Mouse (Mus musculus) adrenal gland, postnatal 25 days (tissue): ENCODE data around the gene Zc3h10. TPM values are rescaled to one million over a fixed set of nuclear protein-coding genes. Genes with fewer than 3 reads are reported as not detected.
"Not testable (repeated sequence)": the region's sequence is repeated elsewhere in the genome, so short reads cannot be mapped to it uniquely, and the experiment has no call there.

ENCODE experiments used
- DNase-seq: peaks from one replicate; pipeline ENCODE4 v3.0.0; 2021; ENCODE audit warnings: mixed read lengths
- total RNA-seq: library from RNA; stranded (reverse); gene quantifications from 2 replicates; pipeline ENCODE4 v1.2.3, GENCODE M21; 2021

Zc3h10 gene
- total RNA-seq, 1 experiment from 2014 or later, result 13.6 TPM

DNA sequence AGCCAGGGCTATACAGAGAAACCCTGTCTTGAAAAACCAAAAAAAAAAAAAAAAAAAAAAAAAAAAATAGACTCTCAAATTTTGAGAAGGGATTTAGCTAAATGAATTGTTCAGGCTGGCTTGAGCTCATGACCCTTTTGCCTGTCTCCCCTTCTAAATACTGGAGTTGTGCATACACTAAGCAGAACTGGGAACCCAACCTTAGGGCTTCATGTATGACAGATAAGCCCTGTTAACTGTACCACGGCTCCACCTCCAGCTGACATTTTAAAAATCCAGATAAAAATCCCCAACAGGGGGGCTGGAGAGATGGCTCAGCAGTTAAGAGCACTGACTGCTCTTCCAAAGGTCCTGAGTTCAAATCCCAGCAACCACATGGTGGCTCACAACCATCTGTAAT is 8.0 kb upstream of the Zc3h10 start:
- DNase-seq, result not testable (repeated sequence)

DNA sequence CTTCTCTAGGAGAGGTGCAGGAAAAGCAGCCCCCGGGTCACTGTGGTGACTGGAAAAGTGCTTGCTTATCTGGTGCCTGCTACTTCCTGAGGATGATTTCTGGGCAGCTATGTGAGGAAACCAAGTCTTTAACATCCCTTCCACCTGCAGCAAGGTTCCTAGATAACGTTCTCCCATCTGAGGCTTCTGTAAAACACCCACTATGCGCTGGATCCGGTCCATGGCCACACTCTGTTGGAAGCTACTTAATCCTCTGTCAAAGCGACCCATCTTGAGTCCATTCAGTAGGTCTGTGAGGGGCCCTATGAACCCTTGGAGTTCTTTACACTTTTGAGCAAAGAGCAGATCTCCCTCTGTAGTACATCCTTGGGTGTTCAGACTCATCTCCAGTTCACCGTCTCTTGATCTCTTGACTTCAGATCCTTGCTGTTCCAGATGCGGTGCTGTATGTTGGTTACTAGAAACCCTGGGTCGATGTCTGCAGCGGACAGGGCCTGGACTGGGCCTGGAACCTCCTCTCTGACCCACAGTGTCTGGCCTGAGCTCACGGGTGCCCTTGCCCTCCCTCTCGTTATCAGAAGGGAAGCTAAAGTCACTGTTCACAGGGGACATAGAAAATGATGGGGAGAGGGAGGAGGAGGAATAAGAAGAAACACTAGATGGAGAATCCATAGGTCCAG is 2.7 kb upstream of the Zc3h10 start:
- DNase-seq, result not testable (repeated sequence)

DNA sequence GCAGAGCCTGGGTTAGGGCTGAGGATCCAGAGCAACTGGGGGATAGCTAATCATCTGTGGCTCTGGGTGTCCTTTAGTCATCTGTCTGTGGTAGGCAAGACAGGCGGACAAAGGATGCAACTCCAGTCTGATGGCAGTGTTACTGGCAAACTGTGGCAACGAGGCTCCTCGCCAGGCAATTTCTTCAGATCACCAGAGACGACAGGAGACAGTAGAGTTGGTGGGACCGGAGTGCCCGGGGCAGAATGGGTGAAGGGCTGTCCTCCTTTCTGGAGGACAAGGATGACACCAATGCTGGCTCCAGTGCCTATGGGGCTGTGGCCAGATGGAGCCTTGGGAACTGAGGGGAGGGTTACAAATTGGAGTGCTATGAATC is 2.1 kb upstream of the Zc3h10 start:
- peak; percentile 8 for DNase-seq

DNA sequence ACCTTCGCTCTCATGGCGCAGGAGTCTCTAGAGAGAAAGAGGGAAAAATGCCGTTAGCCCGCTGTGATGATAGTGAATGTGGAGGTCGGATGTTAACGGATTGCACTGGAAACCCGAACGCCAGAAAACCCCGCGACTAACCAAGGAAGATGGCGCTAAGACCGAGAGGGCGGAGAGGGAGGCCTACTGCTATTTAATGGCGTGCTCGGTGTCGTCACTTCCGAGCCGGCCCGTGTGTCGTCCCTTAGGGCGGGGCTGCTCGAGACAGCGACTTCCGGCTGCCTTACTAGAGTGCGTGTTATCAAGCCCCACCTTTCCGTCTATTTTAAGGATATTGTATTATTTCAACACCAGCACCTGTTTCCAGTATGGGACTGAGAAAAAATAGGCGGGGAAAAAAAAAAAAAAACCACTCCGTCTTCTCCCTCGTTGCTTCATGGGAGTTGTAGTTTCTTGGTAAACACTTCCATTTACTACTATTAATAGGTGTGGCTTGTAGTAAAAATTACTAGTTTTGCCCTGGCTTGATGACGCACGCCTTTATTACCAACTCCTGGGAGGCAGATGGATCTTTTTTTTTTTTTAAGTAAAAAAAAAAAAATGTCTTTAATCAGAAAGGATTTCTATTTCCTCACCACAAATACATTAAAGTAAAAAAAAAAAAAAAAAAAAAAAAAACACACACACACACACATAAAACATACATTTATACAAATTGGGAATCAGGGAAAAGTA is 1.5 kb upstream of the Zc3h10 start, which contains the start of gene Rpl41:
TSS of gene Rpl41 (minus strand) at position 359 of the 735 bp plus-strand sequence.
- peak; percentile 87 for DNase-seq

DNA sequence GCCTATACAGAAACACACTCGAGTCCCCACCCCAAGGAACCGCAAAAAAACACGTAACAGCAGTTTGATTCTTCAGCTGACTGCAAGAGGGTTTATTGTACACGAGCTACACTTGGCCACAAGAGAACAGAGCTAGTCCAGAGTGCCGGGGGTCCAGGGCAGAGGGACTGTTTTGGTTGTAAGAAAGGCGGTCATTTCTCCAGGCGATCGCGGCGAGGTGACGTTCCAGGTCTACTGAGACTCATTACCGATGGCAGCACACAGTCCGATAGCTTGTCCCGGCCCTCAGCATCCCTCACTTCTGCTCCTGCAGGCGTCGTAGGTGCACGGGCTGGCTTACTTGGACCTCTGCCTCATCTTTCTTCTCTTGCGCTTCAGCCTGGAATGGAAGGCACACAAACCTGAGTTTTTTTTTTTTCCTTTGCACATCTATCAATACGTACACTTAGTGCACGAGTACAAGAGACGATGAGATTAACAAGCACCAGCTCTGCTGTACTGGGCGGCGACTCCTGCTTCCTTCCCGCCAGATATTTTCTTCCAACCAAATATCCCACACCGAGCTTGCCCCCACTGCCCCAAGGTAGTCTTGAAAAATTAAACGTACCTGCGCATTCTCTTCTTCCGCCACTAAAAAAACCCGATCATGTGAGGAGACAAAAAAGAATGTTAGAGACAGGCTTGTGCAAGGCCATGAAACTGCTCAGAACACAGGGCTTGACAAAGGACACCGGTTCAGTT is 647 bp upstream of the Zc3h10 start:
- not testable (repeated sequence) for DNase-seq

DNA sequence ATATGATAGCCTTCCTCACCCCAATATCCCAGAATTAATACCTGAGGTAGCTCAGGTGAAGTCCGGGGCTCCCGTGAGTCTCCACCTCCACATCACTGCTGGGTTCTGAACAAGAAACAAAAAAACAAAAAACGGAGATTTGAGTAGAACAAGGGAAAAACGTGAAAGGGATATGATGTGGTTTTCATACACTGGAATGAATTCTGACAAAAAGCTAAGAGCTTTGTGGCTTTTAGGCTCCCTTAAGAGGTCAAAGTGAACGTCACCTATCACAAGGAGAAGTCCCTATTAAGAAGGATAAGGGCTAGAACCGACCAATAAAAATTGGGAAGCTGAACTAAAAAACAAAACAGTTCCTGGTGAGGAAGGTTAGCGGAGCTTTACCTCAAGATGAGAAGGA is 787 bp downstream of the Zc3h10 start:
- DNase-seq, result no peak

DNA sequence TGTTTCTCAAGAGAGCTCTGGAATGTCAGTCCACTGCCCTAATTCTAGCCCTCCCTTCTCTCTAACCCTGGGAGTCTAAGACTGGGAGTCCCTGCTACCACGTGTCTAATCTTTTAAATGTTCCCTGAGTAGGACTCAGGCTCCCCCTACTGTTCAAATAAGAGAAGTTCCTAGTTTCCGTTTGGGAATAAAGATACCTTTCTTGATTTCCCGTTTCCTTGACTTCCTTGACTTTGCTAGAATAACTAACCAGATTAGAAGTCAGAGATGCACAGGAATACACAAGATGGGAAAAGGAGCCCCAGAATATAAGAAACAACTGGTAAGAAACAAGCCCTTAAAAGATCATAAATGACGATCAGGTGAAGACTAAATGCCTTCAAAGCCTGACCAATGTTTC is 1.2 kb downstream of the Zc3h10 start:
- DNase-seq, result no peak

DNA sequence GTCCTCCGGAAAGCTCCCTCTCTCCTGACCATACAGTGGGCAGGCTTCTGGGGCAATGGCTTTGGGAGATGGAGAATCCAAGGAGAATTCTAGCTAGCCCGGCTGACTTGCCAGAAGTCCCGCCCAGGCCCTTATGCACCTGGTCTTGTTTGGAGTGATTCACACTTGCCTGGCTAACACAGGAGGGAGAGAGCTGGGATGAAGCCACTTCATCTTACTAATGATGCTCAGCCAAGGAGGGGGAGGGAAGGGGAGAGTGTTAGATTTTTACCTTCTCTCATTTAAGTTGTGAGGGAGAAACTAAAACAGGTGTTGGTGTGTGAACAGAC is 2.0 kb downstream of the Zc3h10 start:
- DNase-seq, result no peak

DNA sequence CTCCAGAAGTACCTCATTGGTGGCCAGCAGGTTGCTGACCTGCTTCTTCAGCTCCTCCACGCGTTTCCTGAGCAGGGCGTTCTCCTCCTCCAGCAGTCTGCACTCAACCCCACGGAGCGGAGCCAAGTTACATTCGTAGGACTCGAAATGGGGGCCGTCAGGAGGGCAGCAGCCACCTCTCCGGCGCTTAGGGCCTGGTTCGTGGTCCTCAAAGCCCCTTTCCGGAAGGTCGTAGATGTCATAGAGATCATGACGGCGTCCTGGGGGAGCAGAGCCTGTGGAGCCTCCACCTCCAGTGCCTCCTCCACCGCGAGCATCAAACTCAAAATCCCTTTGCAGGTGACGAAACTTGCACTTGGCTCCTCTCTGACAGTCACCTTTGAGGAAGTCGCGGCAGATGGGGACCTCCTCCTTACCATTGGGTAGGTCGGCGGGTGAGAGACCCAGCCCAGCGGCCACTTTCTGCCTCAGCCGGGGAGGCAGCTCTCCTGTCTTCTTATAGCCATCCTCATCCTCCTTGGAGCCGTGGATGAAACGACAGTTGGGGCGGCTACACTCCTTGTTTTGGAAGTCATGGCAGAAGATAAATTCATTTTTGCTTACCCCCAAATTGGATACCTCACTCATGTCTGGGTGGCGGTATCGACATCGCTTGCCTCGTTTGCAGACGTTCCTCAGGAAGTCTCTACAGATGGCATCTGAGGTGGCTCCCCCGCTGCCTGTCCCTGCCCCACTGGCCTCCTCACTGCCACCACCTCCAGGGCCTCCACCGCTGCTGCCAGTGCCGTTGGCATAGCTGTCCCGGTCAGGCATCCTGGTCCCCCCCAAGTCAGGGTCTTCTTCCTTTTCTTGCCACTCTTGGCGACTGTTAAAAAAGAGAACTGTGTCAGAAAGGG is 2.7 kb downstream of the Zc3h10 start:
- DNase-seq, result no peak

DNA sequence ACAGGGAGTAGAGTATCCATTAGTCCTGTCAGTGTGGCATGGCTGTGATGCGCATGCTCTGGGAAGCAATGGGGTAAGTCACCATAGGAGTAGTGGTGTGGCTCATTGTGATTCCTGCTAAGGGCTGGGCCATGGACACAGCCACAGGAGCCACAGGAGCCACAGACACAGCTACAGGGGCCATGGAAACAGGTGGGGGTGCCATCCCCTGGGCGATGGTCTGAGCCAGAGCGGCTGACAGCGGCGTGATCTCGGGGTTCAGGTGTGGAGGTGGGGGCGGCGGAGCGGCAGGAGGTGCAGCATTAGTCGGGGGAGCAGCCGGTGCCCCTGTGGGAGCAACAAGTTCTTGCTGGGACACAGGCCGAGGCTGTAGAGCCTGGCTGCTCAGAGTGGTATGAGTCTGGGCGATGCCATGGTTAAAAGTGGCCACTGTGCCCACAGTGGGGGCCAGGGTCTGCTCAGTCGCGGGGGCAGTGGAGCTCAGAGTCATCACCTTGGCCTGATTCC is 3.4 kb downstream of the Zc3h10 start:
- no peak for DNase-seq

DNA sequence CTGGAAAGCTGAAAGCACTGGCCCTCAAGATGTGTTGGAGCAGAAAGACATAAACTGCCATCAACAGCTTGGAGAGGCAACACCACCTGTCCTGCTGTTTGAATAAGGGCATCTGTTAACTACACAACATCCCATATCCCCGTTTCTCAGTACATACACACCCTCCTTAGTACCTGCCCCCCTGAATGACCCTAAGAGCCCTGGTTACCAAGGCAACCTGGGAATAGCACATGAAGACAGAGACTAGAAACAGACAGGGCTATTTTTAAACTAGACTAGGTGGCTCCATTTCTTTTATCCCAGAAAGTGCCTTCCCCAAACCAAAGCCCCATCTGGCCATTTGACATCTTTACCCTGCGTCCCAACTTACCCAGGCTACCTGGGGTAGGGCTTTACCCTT is 4.5 kb downstream of the Zc3h10 start:
- DNase-seq, result no peak

DNA sequence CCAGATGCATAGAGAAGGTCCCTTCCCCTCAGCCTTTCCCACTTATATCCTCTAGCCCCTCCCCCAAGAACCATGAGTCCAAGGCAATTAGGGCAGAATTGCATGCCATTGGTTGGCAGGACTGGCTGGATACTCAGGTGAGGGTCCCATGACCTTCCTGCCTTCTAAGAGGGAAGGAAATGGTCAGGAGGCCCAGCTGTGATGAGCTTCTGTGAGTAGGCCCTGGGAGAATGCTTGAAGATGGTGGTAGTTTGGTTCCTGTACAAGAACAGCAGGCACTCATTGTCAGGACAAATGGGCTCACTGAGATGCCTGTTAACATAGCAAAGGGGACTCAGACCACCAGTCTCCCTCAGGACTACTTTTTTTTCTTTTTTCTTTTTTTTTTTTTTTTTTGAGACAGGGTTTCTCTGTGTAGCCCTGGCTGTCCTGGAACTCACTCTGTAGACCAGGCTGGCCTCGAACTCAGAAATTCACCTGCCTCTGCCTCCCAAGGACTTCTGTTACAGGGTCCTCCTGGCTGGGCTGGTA is 9.2 kb downstream of the Zc3h10 start:
- no peak for DNase-seq

DNA sequence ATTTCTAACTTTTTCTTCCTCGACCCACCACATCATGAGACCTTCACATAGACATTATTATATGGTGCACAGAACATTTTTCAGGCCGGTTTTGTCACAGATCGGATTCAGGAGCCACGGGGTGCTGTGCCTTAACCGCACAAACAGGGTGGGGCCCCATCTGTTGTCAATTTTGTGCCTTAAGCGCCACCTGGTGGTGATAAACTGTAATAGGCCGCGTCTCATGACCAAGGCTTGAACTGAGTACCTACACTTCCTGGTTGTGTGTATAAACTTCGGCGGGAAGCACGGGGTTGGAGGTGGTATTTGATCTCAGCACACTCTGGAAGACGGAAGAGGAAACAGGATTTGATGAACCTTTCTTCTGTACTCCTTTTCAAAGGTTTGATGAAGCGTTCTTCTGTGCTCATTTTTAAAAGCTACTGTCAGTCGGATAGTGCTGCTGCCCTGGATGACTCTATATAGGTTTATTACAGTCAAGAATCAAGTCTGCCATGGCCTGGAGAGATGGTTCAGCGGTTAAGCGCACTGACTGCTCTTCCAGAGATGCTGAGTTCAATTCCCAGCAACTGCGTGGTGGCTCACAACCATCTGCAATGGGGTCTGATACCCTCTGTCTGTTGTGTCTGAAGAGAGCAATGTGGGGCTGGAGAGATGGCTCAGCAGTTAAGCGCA is 11.2 kb downstream of the Zc3h10 start:
- peak; percentile 80 for DNase-seq

DNA sequence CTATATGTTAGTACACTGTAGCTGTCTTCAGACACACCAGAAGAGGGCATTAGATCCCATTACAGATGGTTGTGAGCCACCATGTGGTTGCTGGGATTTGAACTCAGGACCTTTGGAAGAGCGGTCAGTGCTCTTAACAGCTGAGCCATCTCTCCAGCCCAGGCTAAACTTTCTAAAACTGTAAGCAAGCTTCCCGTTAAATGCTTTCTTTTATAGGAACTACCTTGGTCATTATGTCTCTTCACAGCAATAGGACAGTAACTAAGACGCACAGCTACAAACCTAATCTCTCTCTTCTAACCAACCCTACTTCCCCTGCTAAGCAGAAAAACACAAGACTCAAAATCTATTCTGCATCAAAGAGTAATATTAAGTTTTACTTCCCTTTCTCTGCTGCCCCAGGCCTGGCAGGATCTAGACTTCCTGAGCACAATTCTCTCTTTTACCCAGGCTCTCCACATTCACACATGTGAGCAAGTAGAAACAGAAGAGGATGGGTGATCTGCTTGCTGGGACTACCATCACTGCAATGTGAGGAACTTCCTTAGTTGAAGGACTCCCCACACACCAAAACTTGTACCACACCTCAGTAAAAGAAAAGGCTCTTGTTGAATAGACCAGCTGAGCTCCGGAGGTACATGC is 11.8 kb downstream of the Zc3h10 start:
- DNase-seq, result no peak

DNA sequence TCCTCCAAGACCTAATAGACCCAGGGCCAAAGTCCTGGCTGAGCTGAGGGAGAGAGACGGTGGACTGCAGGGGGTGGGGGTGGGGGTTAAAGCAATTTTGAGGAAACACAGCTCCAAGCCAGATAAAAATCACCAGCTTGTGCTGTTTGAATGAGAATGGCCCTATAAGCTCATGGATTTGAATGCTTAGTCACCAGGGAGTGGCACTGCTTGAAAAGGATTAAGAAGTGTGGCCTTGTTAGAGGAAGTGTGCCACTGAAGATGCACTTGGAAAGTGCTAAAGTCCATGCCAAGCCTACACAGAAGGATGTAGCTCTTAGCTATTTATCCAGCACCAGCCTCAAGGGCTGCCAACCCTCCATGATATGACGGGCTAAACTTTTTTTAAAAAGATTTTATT is 12.4 kb downstream of the Zc3h10 start:
- no peak for DNase-seq

DNA sequence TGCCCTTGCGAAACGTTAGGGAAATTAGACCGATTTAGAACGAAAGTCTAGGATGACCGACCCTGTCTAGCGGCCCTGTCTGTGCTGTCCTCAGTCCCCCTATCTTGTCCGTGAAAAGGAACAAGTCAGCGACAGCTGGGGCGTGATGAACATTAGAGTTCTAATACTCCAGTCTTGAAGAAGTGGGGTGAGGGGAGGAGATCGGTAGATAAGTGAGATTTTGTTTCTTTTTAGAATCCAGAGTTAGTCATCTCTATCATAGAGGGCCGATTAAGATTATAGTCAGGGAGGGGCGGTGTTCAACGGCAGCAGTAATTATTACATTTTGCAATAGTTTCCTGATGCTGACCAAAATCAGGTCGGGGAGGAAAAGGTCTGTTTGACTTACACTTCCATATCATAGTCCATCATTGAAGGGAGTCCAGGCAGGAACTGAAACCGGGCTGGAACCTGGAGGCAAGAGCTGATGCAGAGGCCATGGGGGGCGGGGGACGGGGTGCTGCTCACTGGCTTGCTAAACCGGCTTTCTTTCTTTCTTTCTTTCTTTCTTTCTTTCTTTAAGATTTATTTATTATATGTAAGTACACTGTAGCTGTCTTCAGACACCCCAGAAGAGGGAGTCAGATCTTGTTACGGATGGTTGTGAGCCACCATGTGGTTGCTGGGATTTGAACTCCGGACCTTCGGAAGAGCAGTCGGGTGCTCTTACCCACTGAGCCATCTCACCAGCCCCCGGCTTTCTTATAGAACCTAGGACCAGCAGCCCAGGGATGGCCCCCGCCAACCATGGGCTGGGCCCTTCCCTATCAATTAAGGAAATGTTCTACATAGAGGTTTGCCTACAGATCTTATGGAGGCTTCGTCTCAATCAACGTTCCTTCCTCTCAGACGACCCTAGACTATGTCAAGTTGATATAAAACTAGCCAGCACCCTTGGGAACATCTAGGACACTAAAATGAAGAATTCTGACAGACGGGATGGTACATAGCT is 20.9 kb downstream of the Zc3h10 start:
- DNase-seq, result no peak

DNA sequence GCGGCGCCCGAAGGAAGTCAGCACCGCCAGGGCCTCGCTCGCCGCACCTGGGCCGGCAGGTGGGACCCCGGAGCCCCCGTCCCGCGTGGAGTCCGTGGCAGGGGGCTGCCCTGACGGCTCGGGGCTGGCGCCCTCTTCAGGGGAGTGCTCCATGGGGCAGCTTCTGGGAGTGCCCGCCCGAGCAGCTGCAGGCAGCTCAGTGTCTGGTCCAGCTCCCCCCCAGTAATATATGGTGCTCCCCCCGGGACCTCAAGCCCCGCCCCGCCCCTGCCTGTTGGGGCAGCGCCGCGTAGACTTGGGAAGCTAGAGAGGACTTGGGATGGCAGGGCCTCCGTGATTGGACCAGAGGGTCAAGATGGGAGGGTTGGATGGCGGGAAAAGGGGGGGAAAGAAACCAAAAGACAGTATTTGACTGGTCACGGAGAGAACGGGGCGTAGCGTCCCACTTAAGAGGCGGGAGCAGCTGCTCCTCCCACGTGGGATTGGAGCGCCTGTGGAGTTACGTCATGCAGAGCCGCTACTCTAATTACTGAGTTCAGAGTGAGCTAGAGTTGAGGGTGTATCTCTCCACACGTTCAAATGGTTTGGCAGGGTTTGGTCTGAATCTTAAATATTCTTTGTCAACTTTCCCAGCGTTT is 21.8 kb downstream of the Zc3h10 start, which contains the start of gene Esyt1:
TSS of gene Esyt1 (minus strand) at position 201 of the 638 bp plus-strand sequence.
- DNase-seq, result peak; percentile 93

DNA sequence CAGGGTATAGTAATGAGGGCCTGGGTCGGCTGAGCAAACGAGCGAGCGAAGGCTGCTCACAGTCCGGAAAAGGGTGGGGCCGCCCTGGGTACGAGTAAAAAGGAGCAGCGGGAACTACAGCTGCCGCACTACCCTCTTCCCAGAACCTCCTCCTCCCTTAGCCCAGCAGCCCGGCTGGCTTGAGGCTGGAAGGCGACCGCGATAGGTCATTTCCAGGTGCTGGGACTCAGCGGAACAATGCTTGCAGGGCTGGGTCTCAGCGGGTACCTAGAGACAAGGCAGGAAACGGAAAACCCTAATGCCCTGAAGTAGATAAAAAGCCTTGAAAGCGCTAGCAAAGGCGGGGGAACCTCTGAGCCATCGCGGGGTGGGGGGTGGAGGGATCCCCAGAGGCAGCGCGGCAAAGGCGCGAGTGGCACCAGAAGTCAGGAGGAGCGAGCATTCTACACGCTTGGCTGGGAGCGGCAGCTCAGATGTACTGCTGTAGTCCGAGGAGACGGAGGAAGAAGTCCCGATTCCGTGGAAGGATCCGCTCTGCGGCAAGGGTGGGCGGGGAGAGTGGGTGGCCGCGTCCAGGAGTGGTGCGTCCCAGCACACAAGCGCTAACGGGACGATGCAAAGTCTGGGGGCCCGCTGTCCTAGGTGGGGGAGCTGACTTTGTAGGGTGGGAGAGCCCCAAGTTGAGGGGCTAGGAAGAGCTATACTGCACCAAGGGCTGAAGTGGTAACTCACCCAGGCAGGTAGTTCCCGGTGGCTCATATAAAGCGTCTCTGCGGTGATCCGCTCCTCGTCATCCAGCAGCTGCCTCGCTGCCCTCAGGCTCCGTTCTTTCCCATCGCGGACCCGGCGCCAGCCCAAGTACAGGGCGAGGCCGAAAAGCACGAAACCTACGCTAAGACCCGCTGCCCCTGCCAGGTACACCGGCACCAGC is 22.6 kb downstream of the Zc3h10 start:
- peak; percentile 52 for DNase-seq
